Mouse (Mus musculus): ENCODE data around the gene Pdcl2. TPM values are rescaled to one million over a fixed set of nuclear protein-coding genes. Genes with fewer than 3 reads are reported as not detected.

Pdcl2 gene
- polyA plus RNA-seq, 2 experiments, result not detected

GRCm38 (mm10) chr5:76287062-76287461, 43.9 kb downstream of the Pdcl2 start:
- no peaks in the 10 kb centered on the region for H3K9me3 ChIP-seq (ENCODE audit: control insufficient read depth, low read length)
- DNase-seq (ENCODE audit: low spot score), result no peak
- TF ChIP-seq POLR2A (IDR thresholded peaks at IDR 0.05; ENCODE audit: borderline replicate concordance, extremely low read depth, insufficient read depth, insufficient read length), result no peak
- no peaks in the 10 kb centered on the region for H3K36me3 ChIP-seq (ENCODE audit: control insufficient read depth, insufficient read depth, low read length)
- H3K4me1 ChIP-seq (ENCODE audit: control insufficient read depth, insufficient read depth, low read length), result no peaks in the 10 kb centered on the region
- 83% methylated on average over 5 of the region's 5 CpGs for whole genome bisulfite sequencing
- no peak overlapping the region for H3K27ac ChIP-seq (replicated peaks; ENCODE audit: low read depth, low read length)
- H3K4me2 ChIP-seq (replicated peaks; ENCODE audit: low read depth, low read length, severe bottlenecking), result no peak overlapping the region
- ATAC-seq (ENCODE audit: low FRiP score, low read depth), result no peak
- H3K27me3 ChIP-seq (ENCODE audit: control insufficient read depth, insufficient read depth, low read length), result no peaks in the 10 kb centered on the region
- no peak overlapping the region for H3K4me3 ChIP-seq (replicated peaks; ENCODE audit: low read length)
- H3K9ac ChIP-seq (ENCODE audit: low read depth, low read length, severe bottlenecking), result no peak overlapping the region

GRCm38 (mm10) chr5:76285699-76286098, 45.3 kb downstream of the Pdcl2 start:
- H3K27me3 ChIP-seq (ENCODE audit: control insufficient read depth, insufficient read depth, low read length), result no peaks in the 10 kb centered on the region
- H3K4me1 ChIP-seq (ENCODE audit: control insufficient read depth, insufficient read depth, low read length), result 0 out of 2 replicates have a peak, but pooled peaks cover 1% of the 10 kb centered on the region
- H3K4me2 ChIP-seq (replicated peaks; ENCODE audit: low read depth, low read length, severe bottlenecking), result no peak overlapping the region
- H3K4me3 ChIP-seq (replicated peaks; ENCODE audit: low read length), result no peak overlapping the region
- no peaks in the 10 kb centered on the region for H3K36me3 ChIP-seq (ENCODE audit: control insufficient read depth, insufficient read depth, low read length)
- ATAC-seq (ENCODE audit: low FRiP score, low read depth), result no peak
- no peaks in the 10 kb centered on the region for H3K9me3 ChIP-seq (ENCODE audit: control insufficient read depth, low read length)
- WGBS, result 75% methylated on average over 4 of the region's 4 CpGs
- H3K27ac ChIP-seq (replicated peaks; ENCODE audit: low read depth, low read length), result no peak overlapping the region
- no peak for DNase-seq (ENCODE audit: low spot score)
- TF ChIP-seq POLR2A (IDR thresholded peaks at IDR 0.05; ENCODE audit: borderline replicate concordance, extremely low read depth, insufficient read depth, insufficient read length), result no peak
- no peak overlapping the region for H3K9ac ChIP-seq (ENCODE audit: low read depth, low read length, severe bottlenecking)

- H3K9ac ChIP-seq (ENCODE audit: low read depth, low read length, severe bottlenecking), result no peak overlapping the region
- H3K4me2 ChIP-seq (replicated peaks; ENCODE audit: low read depth, low read length, severe bottlenecking), result no peak overlapping the region
- H3K4me1 ChIP-seq (ENCODE audit: control insufficient read depth, insufficient read depth, low read length), result 0 out of 2 replicates have a peak, but pooled peaks cover 4% of the 10 kb centered on the region
- no peaks in the 10 kb centered on the region for H3K9me3 ChIP-seq (ENCODE audit: control insufficient read depth, low read length)
- no peak for TF ChIP-seq POLR2A (IDR thresholded peaks at IDR 0.05; ENCODE audit: borderline replicate concordance, extremely low read depth, insufficient read depth, insufficient read length)
- H3K36me3 ChIP-seq (ENCODE audit: control insufficient read depth, insufficient read depth, low read length), result no peaks in the 10 kb centered on the region
- H3K4me3 ChIP-seq (replicated peaks; ENCODE audit: low read length), result no peak overlapping the region
- no peak overlapping the region for H3K27ac ChIP-seq (replicated peaks; ENCODE audit: low read depth, low read length)
- WGBS, result 73% methylated on average over 1 of the region's 1 CpGs
- ATAC-seq (ENCODE audit: low FRiP score, low read depth) (no peak), DNase-seq (ENCODE audit: low spot score) (no peak)
- H3K27me3 ChIP-seq (ENCODE audit: control insufficient read depth, insufficient read depth, low read length), result no peaks in the 10 kb centered on the region
Observed at GRCm38 (mm10) chr5:76283890-76284289, 47.1 kb downstream of the Pdcl2 start.

GRCm38 (mm10) chr5:76274977-76275376, 56.0 kb downstream of the Pdcl2 start:
- ATAC-seq (ENCODE audit: low FRiP score, low read depth) (no peak), DNase-seq (ENCODE audit: low spot score) (no peak)
- no peak overlapping the region for H3K4me2 ChIP-seq (replicated peaks; ENCODE audit: low read depth, low read length, severe bottlenecking)
- no peaks in the 10 kb centered on the region for H3K4me1 ChIP-seq (ENCODE audit: control insufficient read depth, insufficient read depth, low read length)
- WGBS, result 85% methylated on average over 4 of the region's 4 CpGs
- no peak for TF ChIP-seq POLR2A (IDR thresholded peaks at IDR 0.05; ENCODE audit: borderline replicate concordance, extremely low read depth, insufficient read depth, insufficient read length)
- no peak overlapping the region for H3K4me3 ChIP-seq (replicated peaks; ENCODE audit: low read length)
- H3K36me3 ChIP-seq (ENCODE audit: control insufficient read depth, insufficient read depth, low read length), result peaks cover 6% of the 10 kb centered on the region
- H3K27ac ChIP-seq (replicated peaks; ENCODE audit: low read depth, low read length), result no peak overlapping the region
- no peaks in the 10 kb centered on the region for H3K27me3 ChIP-seq (ENCODE audit: control insufficient read depth, insufficient read depth, low read length)
- H3K9me3 ChIP-seq (ENCODE audit: control insufficient read depth, low read length), result no peaks in the 10 kb centered on the region
- H3K9ac ChIP-seq (ENCODE audit: low read depth, low read length, severe bottlenecking), result no peak overlapping the region

Other genes starting within 250 kb of the Pdcl2 start
- 32.0 and 33.6 TPM in 2 replicates for gene Srd5a3, start 190.9 kb downstream of the Pdcl2 start, polyA plus RNA-seq (2012; rRNA removed)
- 30.7 and 31.6 TPM in 2 replicates for gene Srd5a3, start 190.9 kb downstream of the Pdcl2 start, polyA plus RNA-seq (2014; fragmentation: Nextera tagmentation; extraction: Ambion mirVana)
- 160 and 185 TPM in 2 replicates for gene Tmem165, start 147.3 kb downstream of the Pdcl2 start, polyA plus RNA-seq (2012; rRNA removed)
- gene Tmem165, start 147.3 kb downstream of the Pdcl2 start, polyA plus RNA-seq (2014; fragmentation: Nextera tagmentation; extraction: Ambion mirVana), result 147 and 156 TPM in 2 replicates
- gene Clock, start 26.4 kb downstream of the Pdcl2 start, polyA plus RNA-seq (2012; rRNA removed), result 11.7 and 13.3 TPM in 2 replicates
- 15.9 and 18.5 TPM in 2 replicates for gene Clock, start 26.4 kb downstream of the Pdcl2 start, polyA plus RNA-seq (2014; fragmentation: Nextera tagmentation; extraction: Ambion mirVana)
- 1.6 and 1.7 TPM in 2 replicates for gene Nmu, start 32.6 kb upstream of the Pdcl2 start, polyA plus RNA-seq (2012; rRNA removed)
- 1.9 and 2.0 TPM in 2 replicates for gene Nmu, start 32.6 kb upstream of the Pdcl2 start, polyA plus RNA-seq (2014; fragmentation: Nextera tagmentation; extraction: Ambion mirVana)
- 0.18 TPM in 1 of 2 replicates, not detected in the other for gene Gm7271, start 152.9 kb upstream of the Pdcl2 start, polyA plus RNA-seq (2012; rRNA removed)
- not detected in 2 replicates for gene Gm7271, start 152.9 kb upstream of the Pdcl2 start, polyA plus RNA-seq (2014; fragmentation: Nextera tagmentation; extraction: Ambion mirVana)
- 40.7 and 57.2 TPM in 2 replicates for gene Exoc1, start 198.2 kb upstream of the Pdcl2 start, polyA plus RNA-seq (2012; rRNA removed)
- 37.5 and 41.5 TPM in 2 replicates for gene Exoc1, start 198.2 kb upstream of the Pdcl2 start, polyA plus RNA-seq (2014; fragmentation: Nextera tagmentation; extraction: Ambion mirVana)

All from limb, embryonic 14.5 days (tissue).